Mouse (Mus musculus) embryo, embryonic 11 days (tissue): ENCODE measurements around the gene Agpat4.
"Not testable (repeated sequence)": the region's sequence is repeated elsewhere in the genome, so short reads cannot be mapped to it uniquely, and the experiment has no call there.

Experiments used
- DNase-seq: peaks from one replicate; pipeline ENCODE4 v3.0.0-alpha.2; 2015

Agpat4 gene

GRCm38 (mm10) chr17:12201086-12201485 is 82.6 kb downstream of the Agpat4 start:
- no peak for DNase-seq

- DNase-seq, result no peak
Observed at GRCm38 (mm10) chr17:12203414-12203897, 85.0 kb downstream of the Agpat4 start.

- DNase-seq, result no peak
Observed at GRCm38 (mm10) chr17:12204246-12204645, 85.7 kb downstream of the Agpat4 start.

- DNase-seq, result no peak
Observed at GRCm38 (mm10) chr17:12204689-12205014, 86.1 kb downstream of the Agpat4 start.

GRCm38 (mm10) chr17:12205015-12205693 is 86.7 kb downstream of the Agpat4 start:
- no peak for DNase-seq

- peak; percentile 47 for DNase-seq
Observed at GRCm38 (mm10) chr17:12205694-12206075, 87.2 kb downstream of the Agpat4 start.

GRCm38 (mm10) chr17:12206248-12206647 is 87.7 kb downstream of the Agpat4 start:
- DNase-seq, result no peak

- no peak for DNase-seq
Observed at GRCm38 (mm10) chr17:12207022-12207548, 88.6 kb downstream of the Agpat4 start.

GRCm38 (mm10) chr17:12209481-12209880 is 91.0 kb downstream of the Agpat4 start:
- no peak for DNase-seq

- peak; percentile 83 for DNase-seq
Observed at GRCm38 (mm10) chr17:12210544-12211132, 92.1 kb downstream of the Agpat4 start.

- DNase-seq, result no peak
Observed at GRCm38 (mm10) chr17:12211890-12212289, 93.4 kb downstream of the Agpat4 start.

GRCm38 (mm10) chr17:12212341-12212740 is 93.8 kb downstream of the Agpat4 start:
- DNase-seq, result no peak

GRCm38 (mm10) chr17:12213430-12213829 is 94.9 kb downstream of the Agpat4 start:
- no peak for DNase-seq

GRCm38 (mm10) chr17:12216224-12216623 is 97.7 kb downstream of the Agpat4 start:
- DNase-seq, result no peak

GRCm38 (mm10) chr17:12221926-12222325 is 103.4 kb downstream of the Agpat4 start:
- no peak for DNase-seq

- no peak for DNase-seq
Observed at GRCm38 (mm10) chr17:12223682-12224081, 105.2 kb downstream of the Agpat4 start.

- DNase-seq, result no peak
Observed at GRCm38 (mm10) chr17:12224145-12224544, 105.6 kb downstream of the Agpat4 start.

GRCm38 (mm10) chr17:12224551-12224950 is 106.0 kb downstream of the Agpat4 start:
- DNase-seq, result not testable (repeated sequence)

- no peak for DNase-seq
Observed at GRCm38 (mm10) chr17:12225227-12225626, 106.7 kb downstream of the Agpat4 start.

- peak; percentile 82 for DNase-seq
Observed at GRCm38 (mm10) chr17:12226551-12226950, 108.0 kb downstream of the Agpat4 start.

GRCm38 (mm10) chr17:12228001-12228400 is 109.5 kb downstream of the Agpat4 start:
- DNase-seq, result no peak

GRCm38 (mm10) chr17:12228471-12228870 is 110.0 kb downstream of the Agpat4 start:
- DNase-seq, result no peak

- DNase-seq, result no peak
Observed at GRCm38 (mm10) chr17:12229756-12230155, 111.3 kb downstream of the Agpat4 start.

- DNase-seq, result no peak
Observed at GRCm38 (mm10) chr17:12230167-12230566, 111.7 kb downstream of the Agpat4 start.
